Mouse (Mus musculus) lung, embryonic 15.5 days (tissue): Measurements from ENCODE around the gene Naa40. TPM values are rescaled to one million over a fixed set of nuclear protein-coding genes. Genes with fewer than 3 reads are reported as not detected.

Experiments used
- ATAC-seq: fragments of 200-750 bp; cut with Nextera tagmentation; 2 replicates; pipeline ENCODE4 v1.8.0; 2017; ENCODE audit warnings: moderate number of reproducible peaks, borderline replicate concordance; ENCODE audit not compliant: low FRiP score, low TSS enrichment; ENCODE audit errors: extremely low read depth
- H3K27ac ChIP-seq: fragments of 300-500 bp; sonication (generic); 2 replicates; pipeline ENCODE4 v1.5.1; 2015; ENCODE audit warnings: moderate library complexity, mild to moderate bottlenecking, inconsistent platforms
- H3K27me3 ChIP-seq: fragments of 300-500 bp; sonication (generic); 2 replicates; pipeline ENCODE4 v1.6.1; 2015; ENCODE audit warnings: inconsistent platforms
- H3K36me3 ChIP-seq: fragments of 300-500 bp; sonication (generic); 2 replicates; pipeline ENCODE4 v1.6.1; 2015; ENCODE audit warnings: inconsistent platforms
- H3K4me1 ChIP-seq: fragments of 300-500 bp; sonication (generic); 2 replicates; pipeline ENCODE4 v1.6.1; 2015; ENCODE audit warnings: inconsistent platforms
- H3K4me2 ChIP-seq: fragments of 300-500 bp; sonication (generic); 2 replicates; pipeline ENCODE4 v1.6.1; 2015; ENCODE audit warnings: inconsistent platforms, mild to moderate bottlenecking, moderate library complexity
- H3K4me3 ChIP-seq: fragments of 300-500 bp; sonication (generic); 2 replicates; pipeline ENCODE4 v1.5.1; 2015; ENCODE audit warnings: mild to moderate bottlenecking, inconsistent platforms
- H3K9ac ChIP-seq: fragments of 300-500 bp; sonication (generic); 2 replicates; pipeline ENCODE4 v1.6.1; 2015; ENCODE audit warnings: inconsistent platforms
- H3K9me3 ChIP-seq: fragments of 300-500 bp; sonication (generic); 2 replicates; pipeline ENCODE4 v1.6.1; 2016; ENCODE audit warnings: inconsistent platforms
- WGBS: fragments of 180-500 bp; shearing (Covaris S2); methylation state at CpG from one replicate; pipeline ENCODE4 v1.1.7; 2015; 5-methylcytosine and 5-hydroxymethylcytosine counted together
- polyA plus RNA-seq: library from polyadenylated mRNA; unstranded; fragments of >200 nt; fragmentation: Nextera tagmentation; extraction: Ambion mirVana; gene quantifications from 2 replicates; pipeline ENCODE4 v1.2.1, GENCODE M21; 2015

The Naa40 gene
- polyA plus RNA-seq, 1 experiment from 2014 or later = 61.5 TPM

GRCm38 (mm10) chr19:7189026-7189425, 52.0 kb downstream of the Naa40 start:
- no peak overlapping the region for H3K27ac ChIP-seq
- ATAC-seq = no peak
- H3K36me3 ChIP-seq = no peaks in the 10 kb centered on the region
- no peak overlapping the region for H3K4me3 ChIP-seq
- no peaks in the 10 kb centered on the region for H3K9me3 ChIP-seq
- peaks cover 22% of the 10 kb centered on the region for H3K27me3 ChIP-seq
- H3K9ac ChIP-seq = no peak overlapping the region
- H3K4me2 ChIP-seq = no peak overlapping the region
- H3K4me1 ChIP-seq = peaks cover 4% of the 10 kb centered on the region; the same call in 1 of the 2 replicates
- WGBS = 62% methylated on average over 4 of the region's 4 CpGs

- no peak overlapping the region for H3K4me3 ChIP-seq
- no peaks in the 10 kb centered on the region for H3K36me3 ChIP-seq
- no peak overlapping the region for H3K4me2 ChIP-seq
- peaks cover 11% of the 10 kb centered on the region for H3K4me1 ChIP-seq
- H3K27me3 ChIP-seq = peaks cover 38% of the 10 kb centered on the region
- no peaks in the 10 kb centered on the region for H3K9me3 ChIP-seq
- WGBS = 63% methylated on average over 5 of the region's 5 CpGs
- ATAC-seq = no peak
- H3K27ac ChIP-seq = no peak overlapping the region
- no peak overlapping the region for H3K9ac ChIP-seq
Measured at GRCm38 (mm10) chr19:7187157-7187556, 53.8 kb downstream of the Naa40 start.

- H3K36me3 ChIP-seq = no peaks in the 10 kb centered on the region
- peaks cover 18% of the 10 kb centered on the region for H3K4me1 ChIP-seq
- H3K9ac ChIP-seq = no peak overlapping the region
- H3K4me2 ChIP-seq = no peak overlapping the region
- no peaks in the 10 kb centered on the region for H3K9me3 ChIP-seq
- no peak overlapping the region for H3K4me3 ChIP-seq
- no peak overlapping the region for H3K27ac ChIP-seq
- peaks cover 41% of the 10 kb centered on the region for H3K27me3 ChIP-seq
- no peak for ATAC-seq
- 12% methylated on average over 18 of the region's 18 CpGs for WGBS
Measured at GRCm38 (mm10) chr19:7185715-7186291, 55.2 kb downstream of the Naa40 start.

- no peak for ATAC-seq
- Histone ChIP-seq H3K9ac (no peak overlapping the region), H3K4me1 (peaks cover 20% of the 10 kb centered on the region), H3K4me2 (no peak overlapping the region), H3K9me3 (no peaks in the 10 kb centered on the region), H3K27me3 (peaks cover 46% of the 10 kb centered on the region), H3K4me3 (no peak overlapping the region), H3K27ac (no peak overlapping the region), H3K36me3 (no peaks in the 10 kb centered on the region)
- WGBS = 43% methylated on average over 4 of the region's 4 CpGs
Measured at GRCm38 (mm10) chr19:7185059-7185458, 55.9 kb downstream of the Naa40 start.

GRCm38 (mm10) chr19:7183419-7183818, 57.6 kb downstream of the Naa40 start:
- peaks cover 20% of the 10 kb centered on the region for H3K4me1 ChIP-seq
- ATAC-seq = no peak

DNA sequence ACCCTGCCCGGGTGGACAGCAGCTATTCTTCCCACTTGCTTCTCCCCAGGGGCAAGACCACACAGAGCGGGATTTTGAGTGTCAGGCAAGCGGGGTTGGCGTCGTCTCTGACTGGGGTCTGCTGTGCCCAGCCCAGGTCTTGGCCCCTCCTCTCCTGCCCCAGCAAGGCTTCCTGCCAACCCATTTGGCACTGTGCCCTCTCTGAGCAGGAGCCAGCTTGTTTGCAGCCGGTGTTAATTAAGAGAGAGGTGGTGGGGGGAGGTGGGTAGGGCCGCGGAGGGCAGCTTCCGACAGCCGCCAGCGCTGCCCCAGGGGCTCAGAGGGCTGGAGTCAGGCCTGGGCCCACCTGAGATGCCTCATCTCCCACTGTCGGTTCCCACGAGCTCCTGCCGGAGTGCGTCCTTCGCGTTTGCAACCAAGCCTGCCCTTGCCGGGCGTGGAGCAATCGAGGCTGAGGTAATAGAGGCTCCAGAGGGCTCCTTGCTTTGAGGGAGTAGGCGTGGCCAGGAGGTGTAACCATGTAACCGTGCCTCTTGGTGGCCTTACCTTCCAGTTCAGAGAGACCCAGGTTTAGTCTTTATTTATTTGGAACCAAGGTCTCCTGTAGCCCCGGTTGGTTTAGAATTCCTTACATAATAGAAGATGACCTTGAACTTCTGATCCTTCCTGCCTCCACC, 58.6 kb downstream of the Naa40 start:
- no peaks in the 10 kb centered on the region for H3K36me3 ChIP-seq
- peak overlapping the region; percentile 51 for H3K4me2 ChIP-seq
- H3K4me1 ChIP-seq = peaks cover 24% of the 10 kb centered on the region
- H3K9ac ChIP-seq = no peak overlapping the region
- H3K27ac ChIP-seq = 0 out of 2 replicates have a peak overlapping the region, but pooled peaks have one; percentile 32
- ATAC-seq = peak; percentile 44; the same call in 1 of the 2 replicates
- H3K9me3 ChIP-seq = no peaks in the 10 kb centered on the region
- H3K27me3 ChIP-seq = peaks cover 50% of the 10 kb centered on the region
- peak overlapping the region; percentile 16; the same call in 1 of the 2 replicates for H3K4me3 ChIP-seq
- WGBS = 4% methylated on average over 23 of the region's 23 CpGs

More at GRCm38 (mm10) chr19:7183419-7183818, 57.6 kb downstream of the Naa40 start:
- H3K4me2 ChIP-seq = no peak overlapping the region
- no peak overlapping the region for H3K27ac ChIP-seq
- peaks cover 50% of the 10 kb centered on the region for H3K27me3 ChIP-seq
- WGBS = 61% methylated on average over 11 of the region's 11 CpGs
- H3K9me3 ChIP-seq = no peaks in the 10 kb centered on the region
- H3K9ac ChIP-seq = no peak overlapping the region
- H3K4me3 ChIP-seq = no peak overlapping the region
- no peaks in the 10 kb centered on the region for H3K36me3 ChIP-seq

GRCm38 (mm10) chr19:7181496-7181895, 59.5 kb downstream of the Naa40 start:
- no peak overlapping the region for H3K4me2 ChIP-seq
- H3K4me3 ChIP-seq = no peak overlapping the region
- H3K36me3 ChIP-seq = no peaks in the 10 kb centered on the region
- ATAC-seq = no peak
- H3K27me3 ChIP-seq = peaks cover 48% of the 10 kb centered on the region
- no peak overlapping the region for H3K9ac ChIP-seq
- no peak overlapping the region for H3K27ac ChIP-seq
- peaks cover 24% of the 10 kb centered on the region for H3K4me1 ChIP-seq
- WGBS = 57% methylated on average over 7 of the region's 7 CpGs
- H3K9me3 ChIP-seq = no peaks in the 10 kb centered on the region

DNA sequence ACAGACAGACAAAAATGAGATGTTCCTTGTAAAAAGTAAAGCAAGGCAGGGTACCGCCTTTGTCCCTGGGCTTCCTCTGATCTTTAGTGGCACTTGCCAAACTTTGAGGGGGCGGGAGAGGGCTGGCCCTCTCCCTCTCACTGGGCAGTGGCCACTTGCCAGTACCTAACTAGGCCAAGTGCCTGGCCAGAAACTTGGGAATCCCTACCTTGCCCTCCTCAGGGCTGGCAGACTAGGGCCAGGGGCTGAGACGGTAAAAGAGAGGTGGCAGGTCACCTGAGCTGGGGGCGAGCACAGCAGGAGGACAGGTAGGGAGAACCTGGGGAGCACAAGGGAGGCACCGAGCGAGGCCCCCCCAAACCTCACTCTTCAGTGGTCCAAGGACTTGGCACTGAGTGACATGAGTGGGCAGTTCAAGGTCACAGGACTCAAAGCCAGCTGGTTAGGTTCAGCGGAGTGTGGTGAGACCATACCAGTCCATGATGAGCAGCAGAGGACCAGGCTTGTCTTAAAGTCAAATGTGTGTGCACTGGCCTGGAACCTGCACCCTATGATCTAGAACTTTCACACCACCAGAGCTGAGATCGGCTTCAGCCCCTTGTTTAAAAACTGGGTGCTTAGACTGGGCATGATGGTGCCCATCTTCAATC, 60.1 kb downstream of the Naa40 start:
- Histone ChIP-seq H3K4me2 (no peak overlapping the region), H3K36me3 (no peaks in the 10 kb centered on the region), H3K9me3 (no peaks in the 10 kb centered on the region), H3K4me1 (peaks cover 26% of the 10 kb centered on the region), H3K4me3 (no peak overlapping the region), H3K27me3 (peaks cover 42% of the 10 kb centered on the region), H3K9ac (no peak overlapping the region), H3K27ac (no peak overlapping the region)
- no peak for ATAC-seq
- 79% methylated on average over 8 of the region's 8 CpGs for WGBS

DNA sequence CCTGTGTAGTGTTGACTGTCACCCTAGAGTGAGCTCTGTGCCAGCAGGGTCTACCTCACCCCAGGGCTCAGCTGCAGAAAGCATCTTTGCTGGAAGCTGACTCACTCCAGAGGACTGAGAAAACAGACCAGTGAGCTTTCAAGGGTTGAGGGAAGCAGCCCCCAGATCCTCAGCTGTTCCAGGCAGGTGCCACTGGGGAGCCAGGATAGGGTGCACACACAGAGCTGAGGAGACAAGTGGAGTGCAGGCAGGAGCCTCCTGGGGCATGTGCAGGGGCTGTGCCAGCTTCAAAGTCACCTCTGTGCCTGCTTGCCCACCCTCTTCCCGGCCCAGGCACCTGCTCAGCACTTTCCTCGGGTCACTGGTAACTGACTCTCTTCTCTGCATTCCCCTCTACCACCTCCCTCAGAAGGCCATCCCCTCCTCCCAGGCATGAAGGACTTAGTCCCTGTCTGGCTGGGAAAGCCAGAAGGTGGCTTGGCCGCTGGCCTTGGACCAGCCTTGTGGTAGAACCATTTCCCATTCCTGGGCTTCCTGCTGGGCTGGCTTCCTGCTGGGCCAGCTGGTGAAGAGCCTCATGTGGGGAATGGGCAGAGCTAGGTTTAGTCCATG, 62.0 kb downstream of the Naa40 start:
- H3K4me2 ChIP-seq = no peak overlapping the region
- peaks cover 26% of the 10 kb centered on the region for H3K4me1 ChIP-seq
- no peak overlapping the region for H3K4me3 ChIP-seq
- peaks cover 32% of the 10 kb centered on the region for H3K27me3 ChIP-seq
- no peak overlapping the region for H3K9ac ChIP-seq
- no peak overlapping the region for H3K27ac ChIP-seq
- H3K36me3 ChIP-seq = no peaks in the 10 kb centered on the region
- no peak for ATAC-seq
- H3K9me3 ChIP-seq = no peaks in the 10 kb centered on the region
- WGBS = 36% methylated on average over 3 of the region's 3 CpGs

DNA sequence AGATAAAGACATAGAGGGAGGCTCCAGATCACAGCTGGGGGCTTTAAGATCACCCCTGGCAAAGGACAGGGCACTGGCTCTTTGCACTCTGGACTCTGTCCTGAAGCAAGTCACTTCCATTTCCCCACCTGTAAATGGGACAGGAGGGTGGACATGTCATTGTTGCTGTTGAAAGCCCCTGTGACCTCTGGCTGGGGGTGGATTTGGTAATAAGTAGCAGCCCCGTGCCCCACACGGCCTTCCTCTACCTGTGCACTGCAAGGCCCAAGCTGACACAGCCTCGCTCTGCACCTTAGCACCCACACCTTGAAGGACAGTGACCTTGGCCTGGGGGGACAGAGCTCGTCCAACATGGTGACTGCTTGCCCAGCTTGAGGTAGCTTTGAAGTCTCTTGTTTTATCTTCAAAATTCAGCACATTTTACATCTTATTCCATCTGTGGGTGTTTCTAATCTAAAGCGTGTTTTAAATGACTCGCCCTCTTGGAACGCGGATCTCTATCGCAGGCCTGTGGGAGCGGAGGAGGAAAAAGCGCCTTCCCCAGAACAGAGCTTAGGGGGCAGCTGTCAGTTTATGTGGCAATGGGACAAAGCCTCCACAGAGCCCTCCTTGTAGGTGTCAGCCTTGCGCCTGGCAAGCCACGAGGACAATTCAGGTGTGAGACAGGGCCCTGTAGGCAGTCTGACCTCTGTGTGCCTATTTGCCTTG, 63.0 kb downstream of the Naa40 start:
- no peak overlapping the region for H3K27ac ChIP-seq
- H3K9ac ChIP-seq = no peak overlapping the region
- ATAC-seq = no peak

DNA sequence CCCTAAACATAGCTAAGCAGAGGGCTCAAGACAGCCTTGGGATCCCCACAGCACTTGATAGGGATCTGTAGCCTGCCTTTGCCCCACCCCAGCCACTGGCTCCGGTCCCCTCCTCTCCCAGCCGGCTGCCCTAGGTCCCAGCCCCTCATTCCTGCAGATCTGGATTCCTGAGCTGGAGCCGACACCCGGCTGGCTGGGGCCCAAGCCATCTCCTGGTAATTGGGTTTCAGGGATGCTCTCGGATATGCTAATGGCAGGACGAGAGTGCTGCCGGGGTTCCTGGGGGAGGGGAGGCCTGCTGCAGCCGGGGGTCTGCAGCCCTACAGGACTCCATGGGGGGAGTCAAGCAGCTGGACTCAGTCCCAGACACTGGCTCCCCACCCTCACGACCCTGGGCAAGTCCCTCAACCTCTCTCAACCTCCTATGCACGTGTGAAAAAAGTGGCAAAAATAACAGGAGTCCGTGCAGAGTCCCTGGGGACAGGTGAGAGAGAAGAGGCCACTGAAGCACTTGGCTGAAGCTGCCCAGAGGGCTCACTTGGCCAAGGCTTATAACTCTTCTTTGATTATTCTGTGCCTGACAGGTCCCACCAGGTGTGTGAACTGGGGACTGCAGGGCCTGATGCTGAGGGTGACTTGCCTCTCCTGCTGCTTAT, 64.8 kb downstream of the Naa40 start:
- no peak overlapping the region for H3K27ac ChIP-seq
- no peak for ATAC-seq

More for the DNA sequence above, 63.0 kb downstream of the Naa40 start:
- no peak overlapping the region for H3K4me3 ChIP-seq
- peaks cover 26% of the 10 kb centered on the region for H3K4me1 ChIP-seq
- H3K27me3 ChIP-seq = peaks cover 23% of the 10 kb centered on the region
- no peak overlapping the region for H3K4me2 ChIP-seq
- H3K9me3 ChIP-seq = no peaks in the 10 kb centered on the region
- no peaks in the 10 kb centered on the region for H3K36me3 ChIP-seq
- 44% methylated on average over 13 of the region's 13 CpGs for WGBS

More for the DNA sequence above, 64.8 kb downstream of the Naa40 start:
- 9% methylated on average over 11 of the region's 11 CpGs for WGBS
- no peak overlapping the region for H3K4me3 ChIP-seq
- H3K36me3 ChIP-seq = no peaks in the 10 kb centered on the region
- H3K9ac ChIP-seq = no peak overlapping the region
- no peaks in the 10 kb centered on the region for H3K9me3 ChIP-seq
- H3K27me3 ChIP-seq = peaks cover 13% of the 10 kb centered on the region; the same call in 1 of the 2 replicates
- H3K4me2 ChIP-seq = no peak overlapping the region
- H3K4me1 ChIP-seq = peaks cover 28% of the 10 kb centered on the region
